In the genomic region with DNA sequence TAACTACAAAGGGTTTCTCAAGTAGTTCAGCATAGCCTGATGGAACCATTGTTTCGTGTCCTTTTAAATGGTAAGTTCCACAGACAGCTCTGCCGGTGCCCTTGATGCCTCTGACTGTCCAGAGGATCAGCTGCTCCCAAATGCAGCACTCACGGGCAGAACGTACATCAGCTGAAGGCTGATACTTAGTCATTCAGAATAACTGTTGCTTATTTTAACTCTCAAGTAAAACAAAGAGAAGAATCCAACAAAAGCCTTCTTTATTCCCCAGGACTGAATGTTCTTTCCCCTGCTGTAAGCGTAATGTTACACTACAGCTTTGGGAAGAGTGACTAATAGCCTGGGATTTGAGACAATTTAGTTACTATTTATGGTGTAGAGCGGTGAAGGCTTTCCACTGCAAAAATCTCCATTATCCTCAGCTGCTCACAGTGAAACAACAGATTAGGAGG, we compare ENCODE assay signal across 17 mouse cellular contexts. TPM values are rescaled to one million over a fixed set of nuclear protein-coding genes. Genes with fewer than 3 reads are reported as not detected.
DNase-seq lines count a peak whose midpoint lies in the region; ATAC-seq and TF ChIP-seq lines count a peak whose summit lies in the region.
"Had no signal": no experiment of that assay in that cellular context is flagged by ENCODE, and none has a peak within 500 bp of the region (broad histone marks: within the 10 kb centered on the region; RNA-seq: fewer than 3 reads in every experiment).

No protein-coding gene starts in this region.

- TF ChIP-seq POLR2A in ES-Bruce4 (IDR thresholded peaks at IDR 0.05; ENCODE audit: insufficient read depth, low read length), result no peak
- no peak for TF ChIP-seq POLR2A in thymus, adult 2 months (IDR thresholded peaks at IDR 0.05; ENCODE audit: control insufficient read depth, extremely low read depth, insufficient read depth, low read length, poor library complexity)

- peaks cover 3% of the 10 kb centered on the region for H3K36me3 ChIP-seq in ES-Bruce4 (ENCODE audit: control insufficient read depth, insufficient read depth, low read length, poor library complexity, severe bottlenecking)
- no peaks in the 10 kb centered on the region for H3K36me3 ChIP-seq in thymus, adult 2 months (ENCODE audit: control insufficient read depth, insufficient read depth, low read length)
- H3K36me3 ChIP-seq in forebrain, embryonic 14.5 days (ENCODE audit: control insufficient read depth, insufficient read depth, low read length), result no peaks in the 10 kb centered on the region
- H3K36me3 ChIP-seq: heart, embryonic 10.5 days; hindbrain, embryonic 12.5 days; neural tube, embryonic 12.5 days had no signal

- H3K9me3 ChIP-seq in ES-Bruce4 (replicated peaks; ENCODE audit: control insufficient read depth, insufficient read depth, low read length, poor library complexity, severe bottlenecking), result no peaks in the 10 kb centered on the region
- H3K9me3 ChIP-seq in forebrain, embryonic 14.5 days (replicated peaks; ENCODE audit: control insufficient read depth, low read length), result no peaks in the 10 kb centered on the region
- H3K9me3 ChIP-seq: heart, embryonic 10.5 days; hindbrain, embryonic 12.5 days; neural tube, embryonic 12.5 days had no signal

- WGBS in thymus, adult 2 months, result 93% methylated on average over 6 of the region's 6 CpGs
- 36% methylated on average over 6 of the region's 6 CpGs for WGBS in forebrain, embryonic 14.5 days

- ATAC-seq in forebrain, embryonic 14.5 days, result no peak

- no peak overlapping the region for H3K9ac ChIP-seq in ES-Bruce4 (ENCODE audit: low read depth, poor library complexity, severe bottlenecking)
- H3K9ac ChIP-seq in forebrain, embryonic 14.5 days (ENCODE audit: low read length), result no peak overlapping the region
- H3K9ac ChIP-seq: hindbrain, embryonic 12.5 days; neural tube, embryonic 12.5 days had no signal

- TF ChIP-seq CTCF in layer of hippocampus, adult 2 months (conservative IDR thresholded peaks at IDR 0.05), result no peak
- TF ChIP-seq CTCF in ES-Bruce4 (IDR thresholded peaks at IDR 0.05; ENCODE audit: low read depth, low read length), result no peak
- no peak for TF ChIP-seq CTCF in thymus, adult 2 months (IDR thresholded peaks at IDR 0.05; ENCODE audit: borderline replicate concordance, control insufficient read depth, extremely low read depth, insufficient read depth, low read length, poor library complexity)

- peak; percentile 68; the same call in 1 of the 2 replicates for TF ChIP-seq EP300 in ES-Bruce4 (IDR thresholded peaks at IDR 0.05; ENCODE audit: insufficient read depth, low read depth, low read length)

- intact Hi-C loops in left cerebral cortex, postnatal 36 days (cut with DNase I), result no loop called here

- H3K27me3 ChIP-seq in ES-Bruce4 (ENCODE audit: control insufficient read depth, insufficient read depth, low read length, poor library complexity, severe bottlenecking), result no peaks in the 10 kb centered on the region
- H3K27me3 ChIP-seq in thymus, adult 2 months (ENCODE audit: control insufficient read depth, insufficient read depth, low read length), result no peaks in the 10 kb centered on the region
- no peaks in the 10 kb centered on the region for H3K27me3 ChIP-seq in forebrain, embryonic 14.5 days (replicated peaks; ENCODE audit: control insufficient read depth, insufficient read depth, low read length)
- H3K27me3 ChIP-seq: hindbrain, embryonic 12.5 days; neural tube, embryonic 12.5 days had no signal

- peak in 1 of 2 experiments; percentile 58 for DNase-seq in layer of hippocampus, adult 2 months (ENCODE audit: low spot score in 2 of 2)
- no peak for DNase-seq in layer of hippocampus, adult 9-10 months (ENCODE audit: low spot score)
- DNase-seq in NIH3T3 (ENCODE audit: low read depth), result peak; percentile 81
- peak; percentile 26 to 42 for DNase-seq in left cerebral cortex, postnatal 36 days (ENCODE audit: low spot score in 2 of 2)
- DNase-seq in thymus, adult 2 months, result no peak
- DNase-seq in forebrain, embryonic 14.5 days (ENCODE audit: low spot score), result no peak
- no peak for DNase-seq in kidney, adult 11 months
- DNase-seq: cerebellum, postnatal 36 days; kidney, adult 18-20 months; midbrain, embryonic 14.5 days; thymus, adult 18-20 months had no signal

- H3K4me2 ChIP-seq in forebrain, embryonic 14.5 days (ENCODE audit: low read length), result no peak overlapping the region
- H3K4me2 ChIP-seq: hindbrain, embryonic 12.5 days; liver, embryonic 11.5 days; neural tube, embryonic 12.5 days had no signal

- peak overlapping the region; percentile 86 for H3K27ac ChIP-seq in layer of hippocampus, adult 2 months
- H3K27ac ChIP-seq in ES-Bruce4 (ENCODE audit: insufficient read depth, low read length), result peak overlapping the region; percentile 63
- H3K27ac ChIP-seq in thymus, adult 2 months (ENCODE audit: control insufficient read depth, insufficient read depth, low read length), result no peak overlapping the region
- no peak overlapping the region for H3K27ac ChIP-seq in forebrain, embryonic 14.5 days (ENCODE audit: low read depth, low read length)
- H3K27ac ChIP-seq: heart, embryonic 10.5 days; hindbrain, embryonic 12.5 days; neural tube, embryonic 12.5 days had no signal

- no peak overlapping the region for H3K4me3 ChIP-seq in layer of hippocampus, adult 2 months
- no peak overlapping the region for H3K4me3 ChIP-seq in ES-Bruce4 (ENCODE audit: low read depth, low read length)
- no peak overlapping the region for H3K4me3 ChIP-seq in thymus, adult 2 months (ENCODE audit: control insufficient read depth, insufficient read depth, low read length)
- no peak overlapping the region for H3K4me3 ChIP-seq in forebrain, embryonic 14.5 days (ENCODE audit: low read depth, low read length)
- H3K4me3 ChIP-seq: erythroblast, embryonic 14.5 days; heart, embryonic 10.5 days; hindbrain, embryonic 12.5 days; neural tube, embryonic 12.5 days had no signal

- H3K4me1 ChIP-seq in ES-Bruce4 (ENCODE audit: control insufficient read depth, insufficient read depth, low read length), result peaks cover 1% of the 10 kb centered on the region
- H3K4me1 ChIP-seq in thymus, adult 2 months (replicated peaks; ENCODE audit: control insufficient read depth, insufficient read depth, low read length), result peaks cover 17% of the 10 kb centered on the region
- no peaks in the 10 kb centered on the region for H3K4me1 ChIP-seq in forebrain, embryonic 14.5 days (ENCODE audit: control insufficient read depth, insufficient read depth, low read length)
- H3K4me1 ChIP-seq: neural tube, embryonic 12.5 days had no signal

RNA-seq across cellular contexts. Expression of a gene that starts 11.4 kb away (rescaled TPM):
- 10 to 100 TPM; 34.6 to 37.9 TPM for total RNA-seq in layer of hippocampus, adult 2 months (2021)
- 94.4 and 98.1 TPM in 2 replicates for polyA plus RNA-seq in ES-Bruce4 (2011; ENCODE audit: insufficient read depth, insufficient read length, low read depth, missing spikeins)
- total RNA-seq in left cerebral cortex, postnatal 36 days (2021), result 10 to 100 TPM; 33.9 to 36.2 TPM
- polyA plus RNA-seq in thymus, adult 2 months (2012; rRNA removed), result 6.2 TPM in 2 replicates
- 26.7 and 28.4 TPM in 2 replicates for polyA plus RNA-seq in forebrain, embryonic 14.5 days (2014; fragmentation: Nextera tagmentation; extraction: Ambion mirVana)

Comparison
In these comparisons a context has a peak if more than half of its experiments do, and no peak if none do; other contexts are left out.
1. DNase-seq: peak in NIH3T3 (single experiment) and left cerebral cortex, postnatal 36 days (2 of 2); none in layer of hippocampus, adult 9-10 months (single experiment), thymus, adult 2 months (single experiment), forebrain, embryonic 14.5 days (single experiment) and kidney, adult 11 months (single experiment).
2. H3K27ac ChIP-seq: peak in layer of hippocampus, adult 2 months (single experiment) and ES-Bruce4 (single experiment); none in thymus, adult 2 months (single experiment) and forebrain, embryonic 14.5 days (single experiment).